Mouse (Mus musculus) heart, embryonic 16.5 days (tissue): ENCODE data around the gene Fcor. TPM values are rescaled to one million over a fixed set of nuclear protein-coding genes. Genes with fewer than 3 reads are reported as not detected.

Source experiments
- ATAC-seq: fragments of 200-750 bp; cut with Nextera tagmentation; replicated peaks from 2 replicates; pipeline ENCODE4 v1.8.0; 2017; ENCODE audit warnings: moderate number of reproducible peaks; ENCODE audit not compliant: insufficient read depth, low FRiP score; ENCODE audit errors: extremely low read depth
- H3K27ac ChIP-seq: fragments of 300-500 bp; sonication (generic); 2 replicates; pipeline ENCODE4 v1.5.1; 2014; ENCODE audit warnings: mild to moderate bottlenecking, low read length, control low read depth, moderate library complexity
- H3K27me3 ChIP-seq: fragments of 300-500 bp; sonication (generic); 2 replicates; pipeline ENCODE4 v1.6.1; 2014; ENCODE audit warnings: low read length, mixed read lengths; ENCODE audit not compliant: control insufficient read depth, insufficient read depth
- H3K36me3 ChIP-seq: fragments of 300-500 bp; sonication (generic); 2 replicates; pipeline ENCODE4 v1.6.1; 2014; ENCODE audit not compliant: control insufficient read depth, insufficient read depth
- H3K4me1 ChIP-seq: fragments of 300-500 bp; sonication (generic); 2 replicates; pipeline ENCODE4 v1.6.1; 2014; ENCODE audit warnings: low read length, mixed read lengths; ENCODE audit not compliant: control insufficient read depth, insufficient read depth
- H3K4me2 ChIP-seq: fragments of 300-500 bp; sonication (generic); 2 replicates; pipeline ENCODE4 v1.6.1; 2014; ENCODE audit warnings: low read depth, mild to moderate bottlenecking, control low read depth, low read length
- H3K4me3 ChIP-seq: fragments of 300-500 bp; sonication (generic); 2 replicates; pipeline ENCODE4 v1.5.1; 2014; ENCODE audit warnings: mild to moderate bottlenecking, control low read depth, low read length
- H3K9ac ChIP-seq: fragments of 300-500 bp; sonication (generic); 2 replicates; pipeline ENCODE4 v1.6.1; 2014; ENCODE audit warnings: low read length, control low read depth
- H3K9me3 ChIP-seq: fragments of 300-500 bp; sonication (generic); replicated peaks from 2 replicates; pipeline ENCODE4 v1.6.1; 2016; ENCODE audit warnings: low read length; ENCODE audit not compliant: control insufficient read depth
- WGBS: fragments of 180-500 bp; shearing (Covaris S2); extraction: QIAGEN DNeasy Blood & Tissue Kit; methylation state at CpG from one replicate; pipeline ENCODE4 v1.1.7; 2014; 5-methylcytosine and 5-hydroxymethylcytosine counted together
- polyA plus RNA-seq: library from polyadenylated mRNA; unstranded; fragments of >200 nt; fragmentation: Nextera tagmentation; extraction: Ambion mirVana; gene quantifications from 2 replicates; pipeline ENCODE4 v1.2.1, GENCODE M21; 2015

The Fcor gene
- polyA plus RNA-seq: 4.3 and 4.4 TPM in 2 replicates

DNA sequence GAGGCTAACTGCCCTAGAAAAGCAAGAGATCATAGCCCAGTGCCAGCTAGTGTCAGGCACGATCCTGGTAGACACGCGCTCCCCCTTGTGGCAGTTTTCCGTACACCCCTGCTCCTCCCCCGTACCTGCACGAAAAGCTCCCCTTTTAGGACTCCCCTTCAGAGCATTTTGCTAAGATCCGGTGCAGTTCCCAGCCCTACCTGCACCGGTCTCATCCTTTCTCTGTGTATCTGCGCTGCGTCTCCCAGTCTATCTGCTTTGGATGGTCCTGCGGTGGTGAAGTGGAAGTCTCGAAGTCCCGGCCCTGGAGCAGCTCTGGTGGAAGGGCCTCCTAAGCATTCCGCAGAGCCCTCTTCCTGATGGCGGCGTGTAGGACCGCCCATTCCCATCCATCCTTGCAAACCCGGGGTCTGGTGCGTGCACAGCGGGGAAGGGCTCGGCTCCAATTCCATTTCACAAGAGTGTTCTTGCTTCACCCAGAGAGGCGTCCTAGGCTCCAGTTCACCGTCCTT, at the start of gene Fcor:
Gene Fcor (minus strand): TSS at position 383 of the 512 bp plus-strand sequence.
- WGBS: under 1% methylated on average over 23 of the region's 23 CpGs
- peak; percentile 67 for ATAC-seq
- no peaks in the 10 kb centered on the region for H3K36me3 ChIP-seq
- H3K4me2 ChIP-seq: peak within 1 kb of the TSS; percentile 74
- no peak within 1 kb of the TSS for H3K27ac ChIP-seq
- peak within 1 kb of the TSS; percentile 58 for H3K9ac ChIP-seq
- no peaks in the 10 kb centered on the region for H3K27me3 ChIP-seq
- peaks cover 4% of the 10 kb centered on the region; the same call in 1 of the 2 replicates for H3K4me1 ChIP-seq
- H3K9me3 ChIP-seq: no peaks in the 10 kb centered on the region
- H3K4me3 ChIP-seq: peak within 1 kb of the TSS; percentile 63

DNA sequence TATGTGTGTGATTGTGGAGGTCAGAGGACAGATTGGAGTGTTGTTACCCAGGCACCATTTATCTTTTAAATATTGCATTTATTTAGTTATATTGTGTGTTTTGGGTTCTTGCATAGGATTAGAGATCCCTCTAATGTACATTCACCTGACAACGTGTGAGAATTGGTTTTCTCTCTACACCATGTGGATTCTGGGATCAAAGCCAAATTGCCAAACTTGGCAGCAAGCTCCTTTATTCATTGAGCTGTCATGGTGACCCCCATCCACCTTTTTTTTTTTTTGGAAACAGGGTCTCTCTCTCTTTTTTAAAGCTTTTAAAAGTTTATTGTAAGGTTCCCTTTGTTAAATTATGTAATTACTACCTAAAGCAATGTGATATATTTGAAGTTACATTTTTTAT, 48.9 kb upstream of the Fcor start:
- Histone ChIP-seq H3K4me2 (no peak overlapping the region), H3K4me1 (no peaks in the 10 kb centered on the region), H3K36me3 (no peaks in the 10 kb centered on the region), H3K9ac (no peak overlapping the region), H3K9me3 (no peaks in the 10 kb centered on the region), H3K27me3 (no peaks in the 10 kb centered on the region), H3K4me3 (no peak overlapping the region), H3K27ac (no peak overlapping the region)
- 6% methylated on average over 1 of the region's 1 CpGs for WGBS
- ATAC-seq: no peak

DNA sequence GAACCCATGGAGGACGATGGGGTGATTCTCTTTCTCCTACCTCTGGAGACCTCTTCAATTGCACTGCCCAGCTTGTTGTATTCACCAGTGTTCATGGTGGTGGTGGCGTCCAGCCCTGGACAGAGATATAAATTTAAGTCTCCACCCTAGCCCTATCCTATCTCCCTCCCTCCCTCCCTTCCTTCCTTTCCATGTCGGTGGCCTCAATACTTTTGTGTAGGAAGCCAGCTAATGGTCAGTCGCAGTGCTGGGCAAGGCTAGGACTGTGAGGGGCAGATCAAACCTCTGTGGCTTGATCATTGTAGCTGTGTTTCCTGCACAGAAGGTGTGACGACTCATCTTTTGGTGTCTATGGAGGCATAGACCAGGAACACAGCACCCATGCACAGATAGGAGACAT, 48.4 kb upstream of the Fcor start, which contains the start of gene Clec4g:
Gene Clec4g (minus strand): TSS at position 101 of the 400 bp plus-strand sequence.
- no peak for ATAC-seq
- Histone ChIP-seq H3K4me1 (no peaks in the 10 kb centered on the region), H3K4me3 (no peak within 1 kb of the TSS), H3K27ac (no peak within 1 kb of the TSS), H3K4me2 (no peak within 1 kb of the TSS), H3K27me3 (no peaks in the 10 kb centered on the region), H3K9me3 (no peaks in the 10 kb centered on the region), H3K9ac (no peak within 1 kb of the TSS), H3K36me3 (no peaks in the 10 kb centered on the region)
- 53% methylated on average over 5 of the region's 5 CpGs for WGBS

DNA sequence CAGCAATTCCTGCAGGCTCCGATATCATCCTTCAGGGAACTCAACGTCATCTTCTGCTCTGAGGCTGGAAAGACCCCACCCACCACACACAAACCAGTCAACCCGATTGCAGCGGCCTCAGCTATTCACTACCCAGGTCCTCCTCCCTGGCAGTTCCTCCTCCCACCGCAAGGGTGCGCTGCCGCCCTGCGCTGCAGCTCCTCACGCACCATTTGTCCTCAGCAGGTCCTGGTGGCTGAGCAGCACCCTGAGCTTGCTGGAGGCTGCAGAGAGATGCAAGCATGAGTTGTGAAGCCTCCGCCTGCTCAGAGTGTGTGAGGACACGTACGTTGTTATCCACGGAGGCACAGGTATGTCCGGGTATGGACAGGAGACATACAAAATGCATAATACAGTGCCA, 46.4 kb upstream of the Fcor start:
- Histone ChIP-seq H3K9me3 (no peaks in the 10 kb centered on the region), H3K36me3 (no peaks in the 10 kb centered on the region), H3K27me3 (no peaks in the 10 kb centered on the region), H3K4me1 (no peaks in the 10 kb centered on the region), H3K4me2 (no peak overlapping the region), H3K9ac (no peak overlapping the region), H3K4me3 (no peak overlapping the region), H3K27ac (no peak overlapping the region)
- WGBS: 15% methylated on average over 14 of the region's 14 CpGs
- ATAC-seq: 0 out of 2 replicates have a peak, but pooled peaks have one; percentile 41

DNA sequence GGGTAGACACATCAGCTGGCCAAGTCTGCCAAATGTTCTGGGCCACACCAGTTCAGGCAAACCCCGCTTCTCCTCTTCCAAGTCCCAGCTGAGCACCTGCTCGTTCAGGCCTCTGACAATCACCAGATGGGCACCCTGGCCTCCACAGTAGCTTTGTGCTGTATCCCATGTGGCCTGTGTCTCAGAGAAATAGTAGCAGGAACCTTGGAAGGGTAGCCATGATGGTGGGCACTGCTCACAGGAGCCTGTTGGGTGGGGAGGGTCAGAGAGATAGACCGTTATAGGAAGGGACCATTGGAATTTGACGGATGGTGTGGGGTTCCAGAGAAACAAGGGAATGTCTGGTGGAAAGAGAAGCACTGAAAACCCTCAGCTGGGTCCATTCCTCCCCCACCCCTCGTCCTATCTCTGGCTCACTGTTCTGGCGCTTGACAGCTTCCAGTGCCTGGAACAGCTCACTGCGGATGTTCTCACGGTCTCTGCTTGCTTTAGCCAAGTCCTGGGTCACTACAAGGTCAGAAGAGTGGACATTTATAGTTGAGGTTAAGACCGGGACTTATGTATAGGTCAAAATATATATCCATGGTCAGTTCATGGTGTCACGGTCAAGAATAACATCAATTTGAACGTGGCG, 45.3 kb upstream of the Fcor start:
- no peak overlapping the region for H3K27ac ChIP-seq
- no peak overlapping the region for H3K9ac ChIP-seq
- H3K4me3 ChIP-seq: no peak overlapping the region
- no peaks in the 10 kb centered on the region for H3K27me3 ChIP-seq
- WGBS: 48% methylated on average over 12 of the region's 12 CpGs
- H3K36me3 ChIP-seq: no peaks in the 10 kb centered on the region
- H3K9me3 ChIP-seq: no peaks in the 10 kb centered on the region
- peak; percentile 67 for ATAC-seq
- no peak overlapping the region for H3K4me2 ChIP-seq
- H3K4me1 ChIP-seq: no peaks in the 10 kb centered on the region

DNA sequence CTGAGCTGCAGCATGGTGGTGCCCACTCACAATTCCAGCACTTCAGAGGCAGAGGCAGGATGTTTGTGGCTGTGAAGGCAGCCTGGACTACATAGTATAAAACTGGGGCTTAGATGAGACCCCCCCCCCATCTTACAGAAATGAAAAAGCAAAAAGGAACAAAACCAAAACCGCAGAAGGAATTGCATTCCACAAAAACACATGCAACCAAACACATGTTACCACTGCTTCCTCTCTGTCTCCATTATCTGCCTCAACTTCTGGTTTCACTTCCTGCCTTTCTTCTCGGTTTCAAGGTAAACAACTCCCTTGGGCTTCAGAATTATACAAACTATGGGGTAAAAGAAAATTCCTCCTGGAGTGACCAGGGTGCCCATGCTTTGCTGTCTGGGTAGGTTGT, 39.5 kb upstream of the Fcor start:
- no peaks in the 10 kb centered on the region for H3K27me3 ChIP-seq
- WGBS: 35% methylated on average over 2 of the region's 2 CpGs
- no peaks in the 10 kb centered on the region for H3K4me1 ChIP-seq
- H3K4me3 ChIP-seq: no peak overlapping the region
- H3K27ac ChIP-seq: no peak overlapping the region
- ATAC-seq: no peak; the same call in 1 of the 2 replicates
- H3K9me3 ChIP-seq: no peaks in the 10 kb centered on the region
- no peak overlapping the region for H3K9ac ChIP-seq
- H3K36me3 ChIP-seq: no peaks in the 10 kb centered on the region
- H3K4me2 ChIP-seq: no peak overlapping the region

DNA sequence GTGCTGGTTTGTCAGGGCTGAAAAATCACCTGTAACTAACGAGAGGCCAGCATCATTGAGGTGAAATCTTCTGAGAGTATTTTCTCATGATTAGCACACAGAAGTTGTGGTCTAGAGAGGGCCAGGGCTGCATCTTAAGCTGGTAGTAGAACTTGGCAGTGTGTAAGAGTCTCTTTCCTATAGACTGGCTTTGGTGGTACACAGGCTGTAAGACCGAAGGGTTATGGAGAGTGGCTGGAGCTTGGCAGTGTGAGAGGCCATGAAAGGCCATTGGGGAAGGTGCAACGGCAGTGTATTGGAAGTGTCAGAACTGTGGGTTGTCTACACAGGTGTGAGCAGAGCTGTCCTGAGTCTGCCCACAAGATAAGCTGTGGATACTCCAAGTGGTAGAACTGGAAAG, 38.1 kb upstream of the Fcor start:
- Histone ChIP-seq H3K9ac (no peak overlapping the region), H3K27me3 (no peaks in the 10 kb centered on the region), H3K36me3 (no peaks in the 10 kb centered on the region), H3K4me1 (no peaks in the 10 kb centered on the region), H3K4me2 (no peak overlapping the region), H3K27ac (no peak overlapping the region), H3K4me3 (no peak overlapping the region), H3K9me3 (no peaks in the 10 kb centered on the region)
- no peak for ATAC-seq
- 75% methylated on average over 3 of the region's 3 CpGs for WGBS

DNA sequence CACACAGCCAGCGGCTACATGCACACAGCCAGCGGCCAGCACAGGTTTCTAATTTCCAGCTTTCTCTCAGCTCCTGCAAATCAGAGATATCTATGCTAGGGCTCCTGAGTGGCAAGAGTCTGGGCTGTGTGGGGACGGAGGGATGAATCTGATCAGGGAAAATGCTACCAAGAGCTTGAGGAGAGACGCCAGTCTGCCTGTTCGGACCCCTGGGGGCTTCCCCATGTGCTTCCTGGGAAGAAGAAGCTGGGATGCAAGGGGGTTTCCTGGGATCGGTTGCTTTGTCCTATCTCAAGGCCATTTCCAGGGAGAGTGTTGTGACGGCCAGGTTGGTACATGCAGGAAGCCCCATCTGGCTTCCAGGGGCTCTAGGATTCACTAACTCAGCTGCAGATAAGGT, 35.4 kb upstream of the Fcor start:
- Histone ChIP-seq H3K9ac (no peak overlapping the region), H3K27me3 (no peaks in the 10 kb centered on the region), H3K27ac (no peak overlapping the region), H3K4me2 (no peak overlapping the region), H3K36me3 (no peaks in the 10 kb centered on the region), H3K9me3 (no peaks in the 10 kb centered on the region), H3K4me1 (no peaks in the 10 kb centered on the region), H3K4me3 (no peak overlapping the region)
- ATAC-seq: no peak
- WGBS: 49% methylated on average over 7 of the region's 7 CpGs

DNA sequence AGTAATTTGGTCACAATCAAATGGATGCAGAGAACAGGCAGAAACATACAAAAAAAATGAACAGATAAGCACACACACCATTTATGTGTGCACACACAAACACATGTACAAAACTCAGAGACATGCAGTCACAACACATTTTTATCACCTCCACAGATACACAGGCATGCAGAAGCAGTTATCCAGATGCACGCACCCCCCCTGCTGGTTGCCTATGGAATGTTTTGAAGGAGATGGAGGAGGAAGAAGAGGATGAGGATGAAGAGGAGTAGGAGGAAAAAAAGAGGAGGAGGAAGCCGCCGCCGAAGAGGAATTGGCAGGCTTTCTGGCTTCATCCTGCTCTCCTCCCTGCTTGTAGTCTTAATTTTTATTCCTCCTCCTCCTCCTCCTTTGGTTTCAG, 33.5 kb upstream of the Fcor start:
- H3K4me3 ChIP-seq: no peak overlapping the region
- no peaks in the 10 kb centered on the region for H3K27me3 ChIP-seq
- H3K4me2 ChIP-seq: no peak overlapping the region
- H3K27ac ChIP-seq: no peak overlapping the region
- WGBS: 50% methylated on average over 4 of the region's 4 CpGs
- no peak overlapping the region for H3K9ac ChIP-seq
- no peaks in the 10 kb centered on the region for H3K9me3 ChIP-seq
- ATAC-seq: no peak
- H3K4me1 ChIP-seq: no peaks in the 10 kb centered on the region
- no peaks in the 10 kb centered on the region for H3K36me3 ChIP-seq
